Mouse (Mus musculus): ENCODE measurements around the gene Ednra. TPM values are rescaled to one million over a fixed set of nuclear protein-coding genes. Genes with fewer than 3 reads are reported as not detected.

The Ednra gene
- 2.5 and 3.2 TPM in 2 replicates for polyA plus RNA-seq (2015; fragmentation: Nextera tagmentation; extraction: Ambion mirVana)

DNA sequence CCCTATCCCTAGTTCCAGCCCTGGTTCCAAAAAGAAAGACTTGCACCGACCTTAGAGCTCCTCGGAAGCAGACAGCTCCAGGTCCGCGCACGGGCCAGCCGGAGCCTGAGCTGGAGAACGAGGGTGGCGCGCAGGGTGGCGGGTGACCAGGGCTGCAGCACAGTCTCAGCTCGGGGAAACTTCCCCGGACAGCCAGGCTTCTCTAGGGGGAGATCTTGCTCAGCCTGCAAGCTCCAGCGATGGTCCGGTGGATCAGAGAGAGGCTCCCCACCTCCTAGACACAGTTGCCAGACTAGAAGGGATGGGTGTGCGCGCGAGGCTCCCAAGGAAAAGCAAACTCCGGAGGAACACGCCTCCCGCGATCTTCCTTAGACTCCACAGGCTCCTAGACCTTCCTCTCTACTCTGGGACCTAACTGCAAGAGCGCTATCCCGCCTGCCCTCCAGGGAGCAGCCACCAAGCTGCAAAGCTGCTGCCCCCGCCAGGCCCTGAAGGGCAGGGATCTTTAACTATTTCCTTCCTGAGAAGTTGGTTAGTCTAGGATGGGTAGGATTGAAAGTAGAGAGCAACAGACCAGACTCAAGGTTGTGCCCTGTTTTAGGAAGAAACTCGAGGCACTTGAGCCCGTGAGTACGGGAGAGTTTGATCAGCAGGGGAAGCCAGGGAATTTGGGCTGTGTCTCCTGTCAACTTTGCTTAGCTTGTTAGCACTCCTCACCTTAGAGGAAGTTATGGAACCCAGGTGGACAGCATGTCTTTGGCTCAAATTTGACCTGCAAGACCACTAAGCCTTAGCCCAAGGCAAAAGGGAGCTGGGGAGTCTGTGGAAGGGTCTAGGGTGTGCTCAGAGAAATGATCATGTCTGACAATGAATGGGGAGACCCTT, at the start of gene Ednra:
TSS of gene Ednra (minus strand) at position 419 of the 885 bp plus-strand sequence.
- peak within 1 kb of the TSS; percentile 53; the same call in 1 of the 2 replicates for H3K9ac ChIP-seq (replicated peaks)

DNA sequence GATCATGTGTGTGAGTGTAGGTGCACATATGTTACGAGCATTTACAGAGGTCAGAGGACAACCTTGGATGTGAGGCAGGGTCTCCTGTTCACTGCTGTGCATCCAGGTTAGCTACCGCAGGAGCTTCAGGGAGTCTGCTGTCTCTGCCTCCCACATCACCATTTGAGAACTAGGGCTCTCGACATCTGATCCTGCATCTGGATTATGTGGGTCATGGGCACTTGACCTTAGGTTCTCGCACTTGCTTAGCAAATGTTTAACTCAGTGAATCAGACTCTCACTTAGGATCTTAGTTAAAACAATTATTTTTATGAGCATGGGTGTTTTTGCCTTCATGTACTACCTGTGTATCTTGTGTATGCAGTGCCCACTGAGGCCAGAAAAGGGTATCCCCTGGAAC, 49.6 kb upstream of the Ednra start:
- Histone ChIP-seq H3K9me3 (ENCODE audit: low read length) (no peaks in the 10 kb centered on the region), H3K4me1 (ENCODE audit: insufficient read depth) (no peaks in the 10 kb centered on the region), H3K27ac (ENCODE audit: low read depth) (no peak overlapping the region), H3K36me3 (replicated peaks; ENCODE audit: insufficient read depth, low read length) (no peaks in the 10 kb centered on the region), H3K4me3 (ENCODE audit: low read depth, low read length) (no peak overlapping the region), H3K27me3 (ENCODE audit: insufficient read depth, low read length) (no peaks in the 10 kb centered on the region), H3K4me2 (ENCODE audit: low read depth, low read length) (no peak overlapping the region), H3K9ac (replicated peaks) (no peak overlapping the region)
- no peak for ATAC-seq
- no peak for DNase-seq
- 72% methylated on average over 4 of the region's 4 CpGs for WGBS (ENCODE audit: insufficient replicate concordance)
- TF ChIP-seq CTCF (IDR thresholded peaks at IDR 0.05; ENCODE audit: low read depth) (no peak), EP300 (IDR thresholded peaks at IDR 0.05; ENCODE audit: low read depth) (no peak)

More for the DNA sequence above, at the start of gene Ednra:
- Histone ChIP-seq H3K4me1 (ENCODE audit: insufficient read depth) (0 out of 2 replicates have a peak, but pooled peaks cover 3% of the 10 kb centered on the region), H3K9me3 (ENCODE audit: low read length) (no peaks in the 10 kb centered on the region), H3K36me3 (replicated peaks; ENCODE audit: insufficient read depth, low read length) (no peaks in the 10 kb centered on the region), H3K4me3 (ENCODE audit: low read depth, low read length) (peak within 1 kb of the TSS; percentile 46), H3K27ac (ENCODE audit: low read depth) (peak within 1 kb of the TSS; percentile 57; the same call in 1 of the 2 replicates), H3K27me3 (ENCODE audit: insufficient read depth, low read length) (no peaks in the 10 kb centered on the region), H3K4me2 (ENCODE audit: low read depth, low read length) (peak within 1 kb of the TSS; percentile 71)
- DNase-seq = peak; percentile 29
- 1% methylated on average over 27 of the region's 27 CpGs for WGBS (ENCODE audit: insufficient replicate concordance)
- TF ChIP-seq CTCF (IDR thresholded peaks at IDR 0.05; ENCODE audit: low read depth) = no peak; the same call in 1 of the 2 replicates
- no peak for TF ChIP-seq EP300 (IDR thresholded peaks at IDR 0.05; ENCODE audit: low read depth)
- ATAC-seq = 0 out of 2 replicates have a peak, but pooled peaks have one; percentile 29

DNA sequence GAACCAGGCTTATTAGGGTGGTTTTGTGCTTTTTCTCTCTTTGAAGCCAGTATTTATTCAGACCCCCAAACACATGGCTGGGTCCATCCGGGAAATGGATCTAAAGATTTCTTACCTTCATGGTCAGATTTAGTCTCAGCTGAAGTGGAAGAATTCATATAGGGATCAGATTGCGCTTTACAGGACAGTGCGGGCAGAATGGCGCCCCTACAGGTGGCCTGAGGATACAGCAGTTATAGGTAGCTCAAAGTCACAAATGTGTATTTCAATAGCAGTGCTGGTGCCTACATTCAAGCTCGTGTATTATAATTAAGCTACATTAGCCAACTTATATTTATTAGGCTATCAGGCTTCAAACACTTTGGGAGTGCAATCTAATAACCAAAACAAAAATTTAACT, 49.0 kb upstream of the Ednra start:
- Histone ChIP-seq H3K36me3 (replicated peaks; ENCODE audit: insufficient read depth, low read length) (no peaks in the 10 kb centered on the region), H3K27ac (ENCODE audit: low read depth) (no peak overlapping the region), H3K4me3 (ENCODE audit: low read depth, low read length) (no peak overlapping the region), H3K4me2 (ENCODE audit: low read depth, low read length) (no peak overlapping the region), H3K9me3 (ENCODE audit: low read length) (no peaks in the 10 kb centered on the region), H3K9ac (replicated peaks) (no peak overlapping the region), H3K27me3 (ENCODE audit: insufficient read depth, low read length) (no peaks in the 10 kb centered on the region), H3K4me1 (ENCODE audit: insufficient read depth) (no peaks in the 10 kb centered on the region)
- TF ChIP-seq EP300 (IDR thresholded peaks at IDR 0.05; ENCODE audit: low read depth) = no peak
- TF ChIP-seq CTCF (IDR thresholded peaks at IDR 0.05; ENCODE audit: low read depth) = peak; percentile 53
- ATAC-seq = no peak
- 69% methylated on average over 5 of the region's 5 CpGs for WGBS (ENCODE audit: insufficient replicate concordance)
- DNase-seq = no peak

- no peak for ATAC-seq
Observed at GRCm38 (mm10) chr8:77772210-77772886, 48.1 kb upstream of the Ednra start.

DNA sequence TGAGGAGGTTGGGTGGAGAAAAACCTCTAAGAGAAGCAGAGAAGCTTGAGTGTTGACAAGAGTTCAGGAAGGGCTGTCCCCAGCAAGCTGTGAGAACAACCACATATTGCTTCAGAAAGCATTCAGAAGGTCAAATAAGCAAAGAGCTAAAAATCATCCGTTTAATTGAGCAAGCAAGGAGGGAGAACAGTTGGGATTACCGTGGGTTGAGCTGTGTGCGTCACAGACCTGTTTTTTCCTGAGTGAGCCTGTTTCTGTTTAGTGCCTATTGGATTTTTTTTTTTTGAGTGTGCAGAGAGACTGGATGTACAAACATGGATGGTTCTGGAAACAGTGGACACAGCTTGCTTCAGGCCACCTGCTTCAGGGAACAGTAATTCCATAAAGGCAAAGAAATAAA, 46.7 kb upstream of the Ednra start:
- Histone ChIP-seq H3K27me3 (ENCODE audit: insufficient read depth, low read length) (no peaks in the 10 kb centered on the region), H3K36me3 (replicated peaks; ENCODE audit: insufficient read depth, low read length) (no peaks in the 10 kb centered on the region), H3K9me3 (ENCODE audit: low read length) (no peaks in the 10 kb centered on the region), H3K4me1 (ENCODE audit: insufficient read depth) (no peaks in the 10 kb centered on the region), H3K4me3 (ENCODE audit: low read depth, low read length) (no peak overlapping the region), H3K27ac (ENCODE audit: low read depth) (no peak overlapping the region), H3K9ac (replicated peaks) (no peak overlapping the region), H3K4me2 (ENCODE audit: low read depth, low read length) (no peak overlapping the region)
- DNase-seq (no peak), ATAC-seq (no peak)
- TF ChIP-seq CTCF (IDR thresholded peaks at IDR 0.05; ENCODE audit: low read depth) (no peak), EP300 (IDR thresholded peaks at IDR 0.05; ENCODE audit: low read depth) (no peak)
- WGBS (ENCODE audit: insufficient replicate concordance) = 58% methylated on average over 3 of the region's 3 CpGs

More at GRCm38 (mm10) chr8:77772210-77772886, 48.1 kb upstream of the Ednra start:
- DNase-seq = no peak
- no peak overlapping the region for H3K4me2 ChIP-seq (ENCODE audit: low read depth, low read length)
- TF ChIP-seq CTCF (IDR thresholded peaks at IDR 0.05; ENCODE audit: low read depth) (no peak), EP300 (IDR thresholded peaks at IDR 0.05; ENCODE audit: low read depth) (no peak)
- WGBS (ENCODE audit: insufficient replicate concordance) = 70% methylated on average over 5 of the region's 5 CpGs
- no peak overlapping the region for H3K4me3 ChIP-seq (ENCODE audit: low read depth, low read length)
- no peaks in the 10 kb centered on the region for H3K27me3 ChIP-seq (ENCODE audit: insufficient read depth, low read length)
- no peak overlapping the region for H3K9ac ChIP-seq (replicated peaks)
- no peaks in the 10 kb centered on the region for H3K4me1 ChIP-seq (ENCODE audit: insufficient read depth)
- H3K9me3 ChIP-seq (ENCODE audit: low read length) = no peaks in the 10 kb centered on the region
- no peaks in the 10 kb centered on the region for H3K36me3 ChIP-seq (replicated peaks; ENCODE audit: insufficient read depth, low read length)
- no peak overlapping the region for H3K27ac ChIP-seq (ENCODE audit: low read depth)

GRCm38 (mm10) chr8:77768916-77769315, 44.7 kb upstream of the Ednra start:
- no peaks in the 10 kb centered on the region for H3K36me3 ChIP-seq (replicated peaks; ENCODE audit: insufficient read depth, low read length)
- WGBS (ENCODE audit: insufficient replicate concordance) = 77% methylated on average over 5 of the region's 5 CpGs
- H3K27me3 ChIP-seq (ENCODE audit: insufficient read depth, low read length) = no peaks in the 10 kb centered on the region
- H3K4me2 ChIP-seq (ENCODE audit: low read depth, low read length) = no peak overlapping the region
- H3K27ac ChIP-seq (ENCODE audit: low read depth) = no peak overlapping the region
- TF ChIP-seq EP300 (IDR thresholded peaks at IDR 0.05; ENCODE audit: low read depth) (no peak), CTCF (IDR thresholded peaks at IDR 0.05; ENCODE audit: low read depth) (no peak)
- no peak overlapping the region for H3K4me3 ChIP-seq (ENCODE audit: low read depth, low read length)
- no peak overlapping the region for H3K9ac ChIP-seq (replicated peaks)
- H3K9me3 ChIP-seq (ENCODE audit: low read length) = no peaks in the 10 kb centered on the region
- H3K4me1 ChIP-seq (ENCODE audit: insufficient read depth) = no peaks in the 10 kb centered on the region
- ATAC-seq (no peak), DNase-seq (no peak)
